Mouse (Mus musculus) CH12.LX (cell line): ENCODE measurements around the gene B230219D22Rik.

Experiments
- EP300 ChIP-seq: IDR thresholded peaks from 2 replicates; pipeline ENCODE4 v1.6.1; 2011; ENCODE audit warnings: low read length, improper control_type of control experiment
- JUND ChIP-seq: conservative IDR thresholded peaks from 2 replicates; pipeline ENCODE4 v1.6.1; 2011; ENCODE audit warnings: low read depth, low read length, improper control_type of control experiment
- MAFK ChIP-seq: IDR thresholded peaks from 2 replicates; pipeline ENCODE4 v1.6.1; 2011; ENCODE audit warnings: low read length, improper control_type of control experiment; ENCODE audit not compliant: insufficient replicate concordance
- MYC ChIP-seq: IDR thresholded peaks from 2 replicates; pipeline ENCODE4 v1.6.1; 2011; ENCODE audit warnings: low read depth, mild to moderate bottlenecking, improper control_type of control experiment, low read length
- POLR2A ChIP-seq: IDR thresholded peaks from 2 replicates; pipeline ENCODE4 v1.6.1; 2011; ENCODE audit warnings: low read depth, mild to moderate bottlenecking, improper control_type of control experiment, low read length
- POLR2AphosphoS2 ChIP-seq: IDR thresholded peaks from 2 replicates; pipeline ENCODE4 v1.6.1; 2011; ENCODE audit warnings: low read depth, low read length, improper control_type of control experiment
- USF1 ChIP-seq: IDR thresholded peaks from 2 replicates; pipeline ENCODE4 v1.6.1; 2014; ENCODE audit warnings: low read depth, mild to moderate bottlenecking, inconsistent platforms, low read length, improper control_type of control experiment

- TF ChIP-seq JUND (no peak), POLR2A (peak; percentile 62), MYC (no peak), EP300 (no peak), POLR2AphosphoS2 (no peak), MAFK (no peak), USF1 (no peak)
Measured at GRCm38 (mm10) chr13:55727120-55727838, 34.4 kb downstream of the B230219D22Rik start, which contains the start of gene Pcbd2.
